Mouse (Mus musculus): ENCODE measurements around the gene Ahsa1.
"Not testable (repeated sequence)": the region's sequence is repeated elsewhere in the genome, so short reads cannot be mapped to it uniquely, and the experiment has no call there.

Ahsa1 gene

GRCm38 (mm10) chr12:87279879-87280278, 13.6 kb downstream of the Ahsa1 start:
- in situ Hi-C loops (cut with MboI, MseI) = no loop called here

GRCm38 (mm10) chr12:87281766-87282165, 15.5 kb downstream of the Ahsa1 start:
- in situ Hi-C loops (cut with MboI, MseI) = no loop called here

GRCm38 (mm10) chr12:87282743-87283142, 16.5 kb downstream of the Ahsa1 start:
- in situ Hi-C loops (cut with MboI, MseI) = no loop called here

- in situ Hi-C loops (cut with MboI, MseI) = no loop called here
Measured at GRCm38 (mm10) chr12:87283706-87284105, 17.4 kb downstream of the Ahsa1 start.

- in situ Hi-C loops (cut with MboI, MseI) = no loop called here
Measured at GRCm38 (mm10) chr12:87284268-87284667, 18.0 kb downstream of the Ahsa1 start.

GRCm38 (mm10) chr12:87284726-87285125, 18.4 kb downstream of the Ahsa1 start:
- in situ Hi-C loops (cut with MboI, MseI) = no loop called here

- in situ Hi-C loops (cut with MboI, MseI) = no loop called here
Measured at GRCm38 (mm10) chr12:87289100-87289499, 22.8 kb downstream of the Ahsa1 start.

- in situ Hi-C loops (cut with MboI, MseI) = no loop called here
Measured at GRCm38 (mm10) chr12:87293934-87294333, 27.7 kb downstream of the Ahsa1 start.

GRCm38 (mm10) chr12:87299037-87299656, 32.9 kb downstream of the Ahsa1 start:
- in situ Hi-C loops (cut with MboI, MseI) = no loop called here

- in situ Hi-C loops (cut with MboI, MseI) = no loop called here
Measured at GRCm38 (mm10) chr12:87299657-87300440, 33.6 kb downstream of the Ahsa1 start, which contains the start of gene Ism2. Gene Ism2, minus strand, starts transcription at chr12:87299705.

- in situ Hi-C loops (cut with MboI, MseI) = no loop called here
Measured at GRCm38 (mm10) chr12:87300441-87300690, 34.1 kb downstream of the Ahsa1 start.

- in situ Hi-C loops (cut with MboI, MseI) = no loop called here
Measured at GRCm38 (mm10) chr12:87301189-87301588, 34.9 kb downstream of the Ahsa1 start.

- in situ Hi-C loops (cut with MboI, MseI) = no loop called here
Measured at GRCm38 (mm10) chr12:87305767-87306583, 39.7 kb downstream of the Ahsa1 start.

GRCm38 (mm10) chr12:87306584-87306844, 40.2 kb downstream of the Ahsa1 start:
- in situ Hi-C loops (cut with MboI, MseI) = not testable (repeated sequence)

- in situ Hi-C loops (cut with MboI, MseI) = no loop called here
Measured at GRCm38 (mm10) chr12:87313098-87313497, 46.8 kb downstream of the Ahsa1 start.

- in situ Hi-C loops (cut with MboI, MseI) = no loop called here
Measured at GRCm38 (mm10) chr12:87317951-87318350, 51.7 kb downstream of the Ahsa1 start.

GRCm38 (mm10) chr12:87319229-87319628, 53.0 kb downstream of the Ahsa1 start:
- in situ Hi-C loops (cut with MboI, MseI) = no loop called here
